Mouse (Mus musculus): ENCODE data around the gene Nxph4.

DNA sequence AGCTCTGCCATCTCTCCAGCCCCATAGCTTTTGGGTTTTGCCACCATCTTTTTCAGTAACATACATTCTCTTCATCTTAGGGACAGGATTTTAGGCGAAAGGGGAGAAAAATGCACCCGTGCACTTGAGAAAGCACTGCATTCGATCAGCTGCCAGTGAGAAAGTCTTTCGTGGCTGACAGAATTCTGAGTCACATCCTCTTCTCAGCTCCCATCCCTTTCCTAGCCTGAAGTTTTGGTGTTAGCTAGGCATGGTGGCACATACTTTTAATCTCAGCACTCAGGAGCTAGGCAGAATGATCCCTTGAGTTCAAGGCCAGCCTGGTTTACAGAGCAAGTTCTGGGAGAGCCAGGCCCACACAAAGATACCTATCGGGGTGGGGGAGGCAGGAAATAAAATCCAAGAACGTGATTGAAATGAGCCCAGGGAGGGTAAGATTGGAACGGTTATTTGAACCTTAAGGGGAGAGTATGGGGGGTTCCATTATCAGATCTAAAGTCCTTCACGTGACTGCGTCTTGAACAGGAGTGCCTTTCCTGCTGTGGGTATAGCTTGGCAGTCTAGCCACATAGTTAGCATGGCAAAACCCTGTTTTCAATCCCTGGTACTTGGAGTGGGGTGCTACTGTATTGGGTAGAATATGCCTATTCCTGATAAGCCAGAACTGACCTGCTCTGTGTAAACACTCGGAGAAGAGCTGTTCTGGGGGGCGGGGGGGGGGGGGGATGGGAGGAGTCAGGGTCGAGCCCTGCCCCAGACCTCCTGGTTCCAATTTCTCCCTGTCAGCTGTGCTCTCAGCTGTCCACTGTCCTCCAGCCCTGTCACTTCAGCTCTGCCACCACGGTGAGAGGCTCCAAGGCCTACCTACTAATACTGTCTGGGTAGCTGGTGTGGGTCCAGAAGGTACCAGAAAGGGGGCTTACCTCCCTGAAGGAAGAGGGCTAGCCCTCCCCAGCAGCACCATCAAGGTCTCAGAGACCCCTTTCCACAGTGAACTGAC lies 33.2 kb downstream of the Nxph4 start, which contains the start of gene Stac3:
- no peak for TF ChIP-seq CTCF (IDR thresholded peaks at IDR 0.05; ENCODE audit: low read depth, low read length)
- TF ChIP-seq POLR2A (IDR thresholded peaks at IDR 0.05; ENCODE audit: borderline replicate concordance, low read depth, low read length), result no peak

Measured in bone marrow macrophage, adult 2 months (primary cell).